Mouse (Mus musculus): ENCODE measurements around the gene Grip1.

The Grip1 gene

GRCm38 (mm10) chr10:119453431-119454105, at the start of gene Grip1:
Gene Grip1 (plus strand): TSS chr10:119453830.
- DNase-seq: peak; percentile 85

- no peak for DNase-seq
These were observed 48.5 kb upstream of the Grip1 start for GRCm38 (mm10) chr10:119405103-119405502.

GRCm38 (mm10) chr10:119405612-119406011, 48.0 kb upstream of the Grip1 start:
- no peak for DNase-seq

GRCm38 (mm10) chr10:119408327-119408726, 45.3 kb upstream of the Grip1 start:
- peak; percentile 14 for DNase-seq

GRCm38 (mm10) chr10:119413238-119413637, 40.4 kb upstream of the Grip1 start:
- DNase-seq: no peak

- DNase-seq: no peak
These were observed 38.5 kb upstream of the Grip1 start for GRCm38 (mm10) chr10:119415106-119415505.

- no peak for DNase-seq
These were observed 32.2 kb upstream of the Grip1 start for GRCm38 (mm10) chr10:119421418-119421817.

- no peak for DNase-seq
These were observed 29.7 kb upstream of the Grip1 start for GRCm38 (mm10) chr10:119423821-119424534.

- no peak for DNase-seq
These were observed 26.0 kb upstream of the Grip1 start for GRCm38 (mm10) chr10:119427653-119428052.

- DNase-seq: no peak
These were observed 25.5 kb upstream of the Grip1 start for GRCm38 (mm10) chr10:119428106-119428505.

GRCm38 (mm10) chr10:119430240-119430639, 23.4 kb upstream of the Grip1 start:
- no peak for DNase-seq

- no peak for DNase-seq
These were observed 21.8 kb upstream of the Grip1 start for GRCm38 (mm10) chr10:119431801-119432200.

- DNase-seq: no peak
These were observed 17.8 kb upstream of the Grip1 start for GRCm38 (mm10) chr10:119435818-119436217.

GRCm38 (mm10) chr10:119437319-119437718, 16.3 kb upstream of the Grip1 start:
- DNase-seq: no peak

GRCm38 (mm10) chr10:119441743-119442142, 11.9 kb upstream of the Grip1 start:
- DNase-seq: no peak

GRCm38 (mm10) chr10:119447392-119447914, 6.2 kb upstream of the Grip1 start:
- no peak for DNase-seq

- DNase-seq: no peak
These were observed 5.7 kb upstream of the Grip1 start for GRCm38 (mm10) chr10:119447930-119448329.

GRCm38 (mm10) chr10:119452698-119453097, 932 bp upstream of the Grip1 start:
- DNase-seq: no peak

GRCm38 (mm10) chr10:119454106-119454667, 557 bp downstream of the Grip1 start:
- peak; percentile 73 for DNase-seq

- DNase-seq: peak; percentile 57
These were observed 1.3 kb downstream of the Grip1 start for GRCm38 (mm10) chr10:119454668-119455542.

- DNase-seq: peak; percentile 22
These were observed 1.9 kb downstream of the Grip1 start for GRCm38 (mm10) chr10:119455543-119455940.

- DNase-seq: no peak
These were observed 3.5 kb downstream of the Grip1 start for GRCm38 (mm10) chr10:119457121-119457520.

GRCm38 (mm10) chr10:119458991-119459390, 5.4 kb downstream of the Grip1 start:
- DNase-seq: no peak
